Mouse (Mus musculus) ZHBTc4 (cell line): ENCODE measurements around the gene Tuft1.
A peak's percentile ranks its signal among the peaks of the same experiment; 100 is the strongest.
"Not testable (repeated sequence)": the region's sequence is repeated elsewhere in the genome, so short reads cannot be mapped to it uniquely, and the experiment has no call there.

Experiments
- DNase-seq: peaks from one replicate; pipeline ENCODE4 v3.0.0-alpha.2; 2011; ENCODE audit warnings: low read depth, low spot score

Gene Tuft1

GRCm38 (mm10) chr3:94660841-94661240 is 2.2 kb upstream of the Tuft1 start:
- DNase-seq: not testable (repeated sequence)

GRCm38 (mm10) chr3:94659142-94659748 is 573 bp upstream of the Tuft1 start:
- peak; percentile 80 for DNase-seq

- DNase-seq: not testable (repeated sequence)
Measured at GRCm38 (mm10) chr3:94657852-94658739, 576 bp downstream of the Tuft1 start.

- not testable (repeated sequence) for DNase-seq
Measured at GRCm38 (mm10) chr3:94653967-94654366, 4.7 kb downstream of the Tuft1 start.

- DNase-seq: no peak
Measured at GRCm38 (mm10) chr3:94650409-94650808, 8.3 kb downstream of the Tuft1 start.

- DNase-seq: no peak
Measured at GRCm38 (mm10) chr3:94648755-94649590, 9.7 kb downstream of the Tuft1 start.

- DNase-seq: not testable (repeated sequence)
Measured at GRCm38 (mm10) chr3:94642495-94643162, 16.0 kb downstream of the Tuft1 start, which contains the start of gene Gm10972. Gm10972 (plus strand) TSS chr3:94643112.

GRCm38 (mm10) chr3:94629876-94630275 is 28.8 kb downstream of the Tuft1 start:
- DNase-seq: no peak

- DNase-seq: no peak
Measured at GRCm38 (mm10) chr3:94628712-94629111, 30.0 kb downstream of the Tuft1 start.

GRCm38 (mm10) chr3:94624281-94624680 is 34.4 kb downstream of the Tuft1 start:
- no peak for DNase-seq

GRCm38 (mm10) chr3:94622550-94622949 is 36.1 kb downstream of the Tuft1 start:
- no peak for DNase-seq

GRCm38 (mm10) chr3:94621740-94622507 is 36.7 kb downstream of the Tuft1 start:
- no peak for DNase-seq

GRCm38 (mm10) chr3:94616717-94617116 is 42.0 kb downstream of the Tuft1 start:
- peak; percentile 81 for DNase-seq

- no peak for DNase-seq
Measured at GRCm38 (mm10) chr3:94613258-94613878, 45.3 kb downstream of the Tuft1 start.

- no peak for DNase-seq
Measured at GRCm38 (mm10) chr3:94612274-94612673, 46.4 kb downstream of the Tuft1 start.

- DNase-seq: no peak
Measured at GRCm38 (mm10) chr3:94611834-94612233, 46.8 kb downstream of the Tuft1 start.

GRCm38 (mm10) chr3:94611343-94611742 is 47.3 kb downstream of the Tuft1 start:
- DNase-seq: no peak

GRCm38 (mm10) chr3:94610581-94610980 is 48.1 kb downstream of the Tuft1 start:
- no peak for DNase-seq

- no peak for DNase-seq
Measured at GRCm38 (mm10) chr3:94609621-94610020, 49.1 kb downstream of the Tuft1 start.

- DNase-seq: peak; percentile 60
Measured at GRCm38 (mm10) chr3:94601959-94602358, 56.7 kb downstream of the Tuft1 start.
